Mouse (Mus musculus) embryonic facial prominence, embryonic 11.5 days (tissue): ENCODE data around the gene Cdh3. TPM values are rescaled to one million over a fixed set of nuclear protein-coding genes. Genes with fewer than 3 reads are reported as not detected.

Experiments
- polyA plus RNA-seq: library from polyadenylated mRNA; unstranded; fragments of >200 nt; fragmentation: Nextera tagmentation; extraction: Ambion mirVana; gene quantifications from 2 replicates; pipeline ENCODE4 v1.2.1, GENCODE M21; 2014

The Cdh3 gene
- polyA plus RNA-seq, 1 experiment from 2014 or later, result 10.8 TPM

Other genes with a start within 250 kb of the Cdh3 start
- 2.0 and 2.9 TPM in 2 replicates for gene Smpd3, start 172.9 kb upstream of the Cdh3 start, polyA plus RNA-seq
- 33.5 and 34.8 TPM in 2 replicates for gene Zfp90, start 95.6 kb upstream of the Cdh3 start, polyA plus RNA-seq
- gene 6030452D12Rik, start 10.4 kb upstream of the Cdh3 start, polyA plus RNA-seq, result not detected in 2 replicates
- gene Gm10073, start 62.6 kb downstream of the Cdh3 start, polyA plus RNA-seq, result 4.7 and 8.0 TPM in 2 replicates
- gene Cdh1, start 92.5 kb downstream of the Cdh3 start, polyA plus RNA-seq, result 19.8 and 20.9 TPM in 2 replicates
- 6.7 and 6.9 TPM in 2 replicates for gene Tango6, start 172.2 kb downstream of the Cdh3 start, polyA plus RNA-seq